Mouse (Mus musculus) testis, postnatal 10 days (tissue): ENCODE measurements around the gene Tbata.
A peak's percentile ranks its signal among the peaks of the same experiment; 100 is the strongest.

Experiments used
- DNase-seq: peaks from one replicate; pipeline ENCODE4 v3.0.0; 2021; ENCODE audit warnings: low spot score

Tbata gene

GRCm38 (mm10) chr10:61171654-61172053 is at the start of gene Tbata:
Gene Tbata, plus strand, starts transcription at chr10:61171954.
- DNase-seq: no peak

GRCm38 (mm10) chr10:61123276-61123913 is 48.4 kb upstream of the Tbata start:
- DNase-seq: no peak

DNA sequence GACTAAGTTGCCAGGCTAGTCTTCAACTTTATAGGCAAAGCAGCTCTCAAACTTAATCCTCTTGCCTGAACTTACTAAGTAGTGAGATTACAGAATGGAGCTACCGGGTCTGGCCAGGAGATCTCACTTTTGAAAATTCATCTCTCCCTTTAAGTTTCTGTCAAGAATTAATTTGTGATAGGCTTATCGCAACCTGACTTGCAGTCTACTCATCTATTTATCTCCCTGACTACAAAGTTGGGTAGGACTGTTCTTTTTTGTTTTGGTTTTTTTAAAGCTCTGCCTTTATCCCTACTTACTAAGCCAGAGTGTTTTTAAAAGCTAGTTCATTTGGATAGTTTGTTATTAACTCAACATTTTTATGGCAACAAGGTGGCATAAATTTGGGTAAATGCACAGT is 47.3 kb upstream of the Tbata start:
- DNase-seq: no peak

- no peak for DNase-seq
Measured at GRCm38 (mm10) chr10:61128701-61129365, 42.9 kb upstream of the Tbata start.

- no peak for DNase-seq
Measured at GRCm38 (mm10) chr10:61130959-61131358, 40.8 kb upstream of the Tbata start.

GRCm38 (mm10) chr10:61134041-61134440 is 37.7 kb upstream of the Tbata start:
- DNase-seq: no peak

- no peak for DNase-seq
Measured at GRCm38 (mm10) chr10:61135226-61135839, 36.4 kb upstream of the Tbata start.

GRCm38 (mm10) chr10:61137567-61137966 is 34.2 kb upstream of the Tbata start:
- DNase-seq: no peak

DNA sequence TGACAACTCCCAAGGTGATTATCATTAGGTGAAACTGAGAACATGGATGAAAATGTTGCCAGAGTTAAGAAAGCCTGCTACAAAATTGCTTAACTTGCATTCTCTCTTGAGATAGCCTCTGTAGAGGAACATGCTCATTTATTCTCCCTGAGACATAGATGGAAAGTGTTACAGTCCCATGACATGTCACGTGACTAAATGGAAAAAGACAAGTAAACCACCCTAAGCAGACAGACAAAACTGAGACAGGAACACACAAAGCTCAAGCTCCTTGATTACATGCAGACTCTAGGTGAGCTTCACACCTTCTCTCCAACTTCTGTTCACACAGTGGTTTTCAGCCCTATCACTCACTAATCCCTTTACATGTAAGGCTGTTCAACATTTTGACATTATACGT is 28.4 kb upstream of the Tbata start:
- no peak for DNase-seq

DNA sequence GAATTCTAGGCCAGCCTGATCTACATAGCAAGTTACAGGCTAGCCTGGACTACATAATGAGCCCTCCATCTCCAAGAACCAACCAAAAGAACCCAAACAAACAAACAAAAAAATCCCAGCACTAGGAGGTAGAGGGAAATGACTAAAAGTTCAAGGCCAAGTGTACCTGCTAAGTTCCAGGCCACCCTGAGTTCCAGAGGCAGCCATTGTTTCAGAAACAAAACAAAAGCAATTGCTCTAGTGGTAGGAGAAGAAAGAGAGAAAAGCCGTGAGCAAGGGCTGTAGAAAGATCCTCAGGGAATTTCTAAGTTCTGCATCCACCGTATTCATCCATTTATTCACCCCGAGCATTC is 26.0 kb upstream of the Tbata start:
- no peak for DNase-seq

DNA sequence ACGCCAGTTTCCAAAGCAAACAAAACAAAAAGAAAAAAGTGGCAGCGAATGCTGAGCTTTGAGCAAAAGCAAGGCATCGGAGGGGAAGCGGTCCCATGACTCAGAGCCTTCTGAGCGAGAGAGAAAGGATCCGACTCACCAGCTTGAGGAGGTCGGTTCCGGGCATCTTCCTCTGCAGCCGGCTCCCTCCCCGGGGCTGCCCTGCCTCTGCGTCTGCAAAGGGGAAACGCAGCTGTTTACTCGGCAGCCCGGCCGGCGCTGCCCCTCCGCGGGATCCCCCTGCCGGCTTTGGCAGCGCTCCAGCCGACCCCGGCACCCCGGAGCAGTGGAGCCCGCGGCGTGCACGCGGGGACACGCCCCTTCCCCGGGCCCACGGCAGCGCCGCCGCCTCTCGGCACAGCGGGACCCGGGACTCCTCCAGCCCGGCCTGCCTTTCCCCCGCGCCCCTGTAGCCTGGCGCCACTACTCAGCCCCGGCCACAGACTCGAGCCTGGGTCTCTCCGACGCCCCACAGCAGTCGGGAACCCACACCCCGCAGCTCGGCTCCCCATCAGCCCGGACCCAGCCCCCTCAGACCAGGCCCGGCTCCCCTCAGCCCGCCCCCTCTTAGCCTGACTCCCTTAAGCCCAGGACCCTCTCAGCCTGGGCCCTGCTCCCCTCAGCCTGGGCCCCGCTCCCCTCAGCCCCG is 25.5 kb upstream of the Tbata start:
- peak; percentile 83 for DNase-seq

- peak; percentile 66 for DNase-seq
Measured at GRCm38 (mm10) chr10:61146807-61147156, 25.0 kb upstream of the Tbata start.

- DNase-seq: peak; percentile 95
Measured at GRCm38 (mm10) chr10:61147157-61148040, 24.4 kb upstream of the Tbata start, which contains the start of gene Sgpl1. Gene Sgpl1, minus strand, starts transcription at chr10:61147703.

GRCm38 (mm10) chr10:61149476-61149875 is 22.3 kb upstream of the Tbata start:
- no peak for DNase-seq

- DNase-seq: no peak
Measured at GRCm38 (mm10) chr10:61150616-61151015, 21.1 kb upstream of the Tbata start.

DNA sequence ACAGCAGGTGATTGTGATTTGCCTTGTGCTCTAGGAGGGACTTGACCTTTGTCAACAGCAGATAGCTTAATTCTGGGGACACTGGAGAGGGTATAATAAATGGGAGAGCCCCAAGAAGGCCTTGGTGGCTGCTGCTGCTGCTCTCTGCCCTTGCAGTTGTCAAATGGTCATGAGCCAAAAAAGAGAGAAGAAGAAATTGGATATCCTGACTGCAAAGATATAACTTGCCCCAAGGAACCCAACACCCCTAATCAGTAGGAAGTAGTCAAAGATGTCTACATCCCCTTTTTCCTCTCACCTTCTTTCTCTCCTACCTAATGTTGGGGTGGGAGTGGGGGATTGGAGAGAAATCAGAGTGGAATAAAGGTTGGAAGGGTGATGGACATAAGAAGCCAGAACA is 19.6 kb upstream of the Tbata start:
- no peak for DNase-seq

DNA sequence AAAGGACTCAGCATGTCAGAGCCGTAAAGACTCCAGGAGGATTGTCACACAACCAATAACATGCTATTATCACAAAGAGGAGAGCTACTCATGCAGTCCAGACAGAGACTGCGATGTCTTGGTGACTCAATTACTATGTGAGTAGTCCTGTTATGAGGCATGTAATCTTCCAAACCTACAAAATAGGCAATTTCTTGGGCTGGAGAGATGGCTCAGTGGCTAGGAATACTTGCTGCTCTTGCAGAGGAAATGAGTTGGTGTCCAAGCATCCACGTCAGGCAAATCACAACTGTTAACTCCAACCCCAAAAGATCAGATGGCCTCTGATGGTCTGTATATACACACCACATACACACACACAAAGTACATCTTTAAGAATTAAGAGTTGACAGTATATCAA is 16.1 kb upstream of the Tbata start:
- DNase-seq: no peak

DNA sequence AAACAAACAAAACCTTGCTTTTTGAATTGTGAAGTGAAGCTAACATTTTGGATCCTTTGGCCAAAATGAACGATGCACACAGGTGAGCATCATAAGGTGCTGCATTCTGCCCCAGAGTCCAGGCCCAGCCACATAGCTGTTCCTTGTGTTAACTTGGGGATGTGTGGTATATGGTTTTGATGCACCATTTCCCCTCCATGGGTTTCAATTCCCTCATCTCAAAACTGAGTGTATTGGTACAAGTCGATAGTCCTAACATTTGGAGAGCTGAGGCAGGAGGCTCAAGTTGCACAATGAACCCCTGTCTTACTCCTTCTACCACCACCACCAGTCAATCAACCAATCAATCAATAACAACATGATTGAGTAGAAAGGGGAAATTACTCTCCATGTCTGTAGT is 15.3 kb upstream of the Tbata start:
- DNase-seq: no peak

GRCm38 (mm10) chr10:61158594-61158993 is 13.2 kb upstream of the Tbata start:
- no peak for DNase-seq

DNA sequence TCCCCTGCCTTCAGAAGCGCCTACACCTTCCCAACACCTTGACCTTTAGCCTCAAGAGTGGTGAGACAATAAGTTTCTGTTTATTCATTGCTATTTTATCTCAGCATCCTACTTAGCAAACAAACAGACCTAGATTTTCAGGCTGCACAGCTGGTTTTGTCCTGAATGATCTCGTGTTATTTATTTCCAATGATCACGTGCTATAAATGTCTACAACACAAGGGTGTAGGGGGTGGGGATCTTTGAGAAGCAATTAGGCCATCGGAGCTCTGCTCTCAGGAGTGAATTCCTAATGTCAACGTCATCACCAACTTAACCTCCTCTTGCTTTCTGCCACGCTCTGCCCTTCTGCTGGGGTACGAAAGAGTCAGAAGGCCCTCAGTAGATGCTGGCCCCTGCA is 11.7 kb upstream of the Tbata start:
- no peak for DNase-seq

DNA sequence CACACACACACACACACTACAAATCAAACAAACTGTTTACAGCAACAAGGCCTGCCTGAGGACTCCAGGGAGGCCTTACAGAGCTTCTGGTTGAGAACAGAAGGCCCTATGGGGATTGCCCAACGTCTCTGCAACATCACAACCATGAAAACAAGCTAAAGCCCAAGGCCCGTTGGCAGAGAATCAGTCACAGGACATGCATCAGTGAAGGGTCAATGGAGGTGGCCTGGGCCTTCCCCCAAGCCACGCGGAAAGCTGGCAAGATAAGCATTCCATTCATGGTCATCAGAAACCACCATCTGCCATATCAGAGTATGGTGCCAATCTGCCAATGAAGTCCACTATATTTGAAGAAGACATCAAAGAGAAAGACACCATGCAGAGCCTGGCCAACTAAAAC is 11.1 kb upstream of the Tbata start:
- no peak for DNase-seq

GRCm38 (mm10) chr10:61162366-61162765 is 9.4 kb upstream of the Tbata start:
- DNase-seq: no peak
